Mouse (Mus musculus): ENCODE measurements around the gene Farp2. TPM values are rescaled to one million over a fixed set of nuclear protein-coding genes. Genes with fewer than 3 reads are reported as not detected.
A peak's percentile ranks its signal among the peaks of the same experiment; 100 is the strongest.
"Not testable (repeated sequence)": the region's sequence is repeated elsewhere in the genome, so short reads cannot be mapped to it uniquely, and the experiment has no call there.

The Farp2 gene
- polyA plus RNA-seq, 1 experiment from 2014 or later, result 3.9 TPM

GRCm38 (mm10) chr1:93486302-93486701 lies 25.6 kb upstream of the Farp2 start:
- not testable (repeated sequence) for H3K9me3 ChIP-seq (ENCODE audit: control insufficient read depth, low read length); H3K27ac ChIP-seq (ENCODE audit: low read length); H3K4me2 ChIP-seq (ENCODE audit: low read length); H3K4me3 ChIP-seq (replicated peaks; ENCODE audit: low read length); H3K4me1 ChIP-seq (replicated peaks; ENCODE audit: control insufficient read depth, insufficient read depth, low read length); H3K36me3 ChIP-seq (ENCODE audit: control insufficient read depth, insufficient read depth); H3K9ac ChIP-seq (replicated peaks; ENCODE audit: low read depth, low read length); H3K27me3 ChIP-seq (replicated peaks; ENCODE audit: control insufficient read depth, insufficient read depth, low read length); ATAC-seq
- 98% methylated on average over 2 of the region's 3 CpGs for WGBS

GRCm38 (mm10) chr1:93495312-93495711 lies 16.6 kb upstream of the Farp2 start:
- Histone ChIP-seq H3K36me3 (ENCODE audit: control insufficient read depth, insufficient read depth) (peaks cover 16% of the 10 kb centered on the region), H3K27me3 (replicated peaks; ENCODE audit: control insufficient read depth, insufficient read depth, low read length) (no peaks in the 10 kb centered on the region), H3K4me2 (ENCODE audit: low read length) (no peak overlapping the region), H3K4me3 (replicated peaks; ENCODE audit: low read length) (no peak overlapping the region), H3K9ac (replicated peaks; ENCODE audit: low read depth, low read length) (no peak overlapping the region), H3K9me3 (ENCODE audit: control insufficient read depth, low read length) (no peaks in the 10 kb centered on the region), H3K27ac (ENCODE audit: low read length) (no peak overlapping the region), H3K4me1 (replicated peaks; ENCODE audit: control insufficient read depth, insufficient read depth, low read length) (no peaks in the 10 kb centered on the region)
- ATAC-seq, result no peak
- WGBS, result 91% methylated on average over 3 of the region's 3 CpGs

GRCm38 (mm10) chr1:93506944-93507676 lies 4.8 kb upstream of the Farp2 start:
- peaks cover 17% of the 10 kb centered on the region for H3K36me3 ChIP-seq (ENCODE audit: control insufficient read depth, insufficient read depth)
- no peak for ATAC-seq

GRCm38 (mm10) chr1:93508576-93508975 lies 3.3 kb upstream of the Farp2 start:
- 42% methylated on average over 1 of the region's 1 CpGs for WGBS
- not testable (repeated sequence) for H3K9ac ChIP-seq (replicated peaks; ENCODE audit: low read depth, low read length); H3K9me3 ChIP-seq (ENCODE audit: control insufficient read depth, low read length); H3K4me2 ChIP-seq (ENCODE audit: low read length); H3K4me3 ChIP-seq (replicated peaks; ENCODE audit: low read length); ATAC-seq; H3K27me3 ChIP-seq (replicated peaks; ENCODE audit: control insufficient read depth, insufficient read depth, low read length); H3K27ac ChIP-seq (ENCODE audit: low read length)
- Histone ChIP-seq H3K4me1 (replicated peaks; ENCODE audit: control insufficient read depth, insufficient read depth, low read length) (peaks cover 16% of the 10 kb centered on the region), H3K36me3 (ENCODE audit: control insufficient read depth, insufficient read depth) (peaks cover 12% of the 10 kb centered on the region)

More at GRCm38 (mm10) chr1:93506944-93507676, 4.8 kb upstream of the Farp2 start:
- Histone ChIP-seq H3K27me3 (replicated peaks; ENCODE audit: control insufficient read depth, insufficient read depth, low read length) (no peaks in the 10 kb centered on the region), H3K4me2 (ENCODE audit: low read length) (no peak overlapping the region), H3K9me3 (ENCODE audit: control insufficient read depth, low read length) (no peaks in the 10 kb centered on the region), H3K9ac (replicated peaks; ENCODE audit: low read depth, low read length) (no peak overlapping the region), H3K27ac (ENCODE audit: low read length) (no peak overlapping the region), H3K4me1 (replicated peaks; ENCODE audit: control insufficient read depth, insufficient read depth, low read length) (peaks cover 5% of the 10 kb centered on the region), H3K4me3 (replicated peaks; ENCODE audit: low read length) (no peak overlapping the region)
- 58% methylated on average over 10 of the region's 10 CpGs for WGBS

GRCm38 (mm10) chr1:93512351-93512690 lies 442 bp downstream of the Farp2 start:
- ATAC-seq, result peak; percentile 56
- WGBS, result 1% methylated on average over 15 of the region's 15 CpGs
- no peaks in the 10 kb centered on the region for H3K27me3 ChIP-seq (replicated peaks; ENCODE audit: control insufficient read depth, insufficient read depth, low read length)

GRCm38 (mm10) chr1:93513221-93513620 lies 1.3 kb downstream of the Farp2 start:
- H3K4me1 ChIP-seq (replicated peaks; ENCODE audit: control insufficient read depth, insufficient read depth, low read length), result peaks cover 16% of the 10 kb centered on the region
- no peak overlapping the region; the same call in 1 of the 2 replicates for H3K9ac ChIP-seq (replicated peaks; ENCODE audit: low read depth, low read length)
- H3K4me3 ChIP-seq (replicated peaks; ENCODE audit: low read length), result no peak overlapping the region
- WGBS, result 77% methylated on average over 14 of the region's 14 CpGs
- H3K36me3 ChIP-seq (ENCODE audit: control insufficient read depth, insufficient read depth), result no peaks in the 10 kb centered on the region; the same call in none of the 2 replicates
- ATAC-seq, result no peak
- no peak overlapping the region; the same call in 1 of the 2 replicates for H3K4me2 ChIP-seq (ENCODE audit: low read length)
- H3K9me3 ChIP-seq (ENCODE audit: control insufficient read depth, low read length), result no peaks in the 10 kb centered on the region
- H3K27ac ChIP-seq (ENCODE audit: low read length), result no peak overlapping the region
- H3K27me3 ChIP-seq (replicated peaks; ENCODE audit: control insufficient read depth, insufficient read depth, low read length), result no peaks in the 10 kb centered on the region

More at GRCm38 (mm10) chr1:93512351-93512690, 442 bp downstream of the Farp2 start:
- no peak overlapping the region; the same call in 1 of the 2 replicates for H3K27ac ChIP-seq (ENCODE audit: low read length)
- peaks cover 16% of the 10 kb centered on the region for H3K4me1 ChIP-seq (replicated peaks; ENCODE audit: control insufficient read depth, insufficient read depth, low read length)
- peak overlapping the region; percentile 73 for H3K4me2 ChIP-seq (ENCODE audit: low read length)
- H3K9me3 ChIP-seq (ENCODE audit: control insufficient read depth, low read length), result no peaks in the 10 kb centered on the region
- peak overlapping the region; percentile 64 for H3K4me3 ChIP-seq (replicated peaks; ENCODE audit: low read length)
- H3K36me3 ChIP-seq (ENCODE audit: control insufficient read depth, insufficient read depth), result peaks cover 2% of the 10 kb centered on the region
- H3K9ac ChIP-seq (replicated peaks; ENCODE audit: low read depth, low read length), result peak overlapping the region; percentile 70

- H3K27ac ChIP-seq (ENCODE audit: low read length), result no peak overlapping the region
- H3K36me3 ChIP-seq (ENCODE audit: control insufficient read depth, insufficient read depth), result no peaks in the 10 kb centered on the region
- H3K4me3 ChIP-seq (replicated peaks; ENCODE audit: low read length), result no peak overlapping the region
- H3K9me3 ChIP-seq (ENCODE audit: control insufficient read depth, low read length), result no peaks in the 10 kb centered on the region
- no peaks in the 10 kb centered on the region for H3K4me1 ChIP-seq (replicated peaks; ENCODE audit: control insufficient read depth, insufficient read depth, low read length)
- 95% methylated on average over 2 of the region's 2 CpGs for WGBS
- H3K27me3 ChIP-seq (replicated peaks; ENCODE audit: control insufficient read depth, insufficient read depth, low read length), result no peaks in the 10 kb centered on the region
- H3K4me2 ChIP-seq (ENCODE audit: low read length), result no peak overlapping the region
- no peak for ATAC-seq
- no peak overlapping the region for H3K9ac ChIP-seq (replicated peaks; ENCODE audit: low read depth, low read length)
Observed at GRCm38 (mm10) chr1:93521491-93521890, 9.6 kb downstream of the Farp2 start.

GRCm38 (mm10) chr1:93522325-93522724 lies 10.4 kb downstream of the Farp2 start:
- no peak overlapping the region for H3K4me3 ChIP-seq (replicated peaks; ENCODE audit: low read length)
- H3K9me3 ChIP-seq (ENCODE audit: control insufficient read depth, low read length), result no peaks in the 10 kb centered on the region
- H3K4me1 ChIP-seq (replicated peaks; ENCODE audit: control insufficient read depth, insufficient read depth, low read length), result no peaks in the 10 kb centered on the region
- no peak overlapping the region for H3K27ac ChIP-seq (ENCODE audit: low read length)
- no peak for ATAC-seq
- no peaks in the 10 kb centered on the region for H3K27me3 ChIP-seq (replicated peaks; ENCODE audit: control insufficient read depth, insufficient read depth, low read length)
- H3K9ac ChIP-seq (replicated peaks; ENCODE audit: low read depth, low read length), result no peak overlapping the region
- WGBS, result 89% methylated on average over 1 of the region's 1 CpGs
- H3K4me2 ChIP-seq (ENCODE audit: low read length), result no peak overlapping the region
- H3K36me3 ChIP-seq (ENCODE audit: control insufficient read depth, insufficient read depth), result no peaks in the 10 kb centered on the region

GRCm38 (mm10) chr1:93529801-93530200 lies 17.9 kb downstream of the Farp2 start:
- no peaks in the 10 kb centered on the region for H3K27me3 ChIP-seq (replicated peaks; ENCODE audit: control insufficient read depth, insufficient read depth, low read length)
- H3K9me3 ChIP-seq (ENCODE audit: control insufficient read depth, low read length), result no peaks in the 10 kb centered on the region
- no peak overlapping the region for H3K27ac ChIP-seq (ENCODE audit: low read length)

More at GRCm38 (mm10) chr1:93529801-93530200, 17.9 kb downstream of the Farp2 start:
- 86% methylated on average over 6 of the region's 6 CpGs for WGBS
- Histone ChIP-seq H3K4me3 (replicated peaks; ENCODE audit: low read length) (no peak overlapping the region), H3K9ac (replicated peaks; ENCODE audit: low read depth, low read length) (no peak overlapping the region), H3K4me1 (replicated peaks; ENCODE audit: control insufficient read depth, insufficient read depth, low read length) (no peaks in the 10 kb centered on the region), H3K4me2 (ENCODE audit: low read length) (no peak overlapping the region), H3K36me3 (ENCODE audit: control insufficient read depth, insufficient read depth) (no peaks in the 10 kb centered on the region)
- ATAC-seq, result no peak
